Mouse (Mus musculus) intestine, embryonic 16.5 days (tissue): ENCODE data around the gene Adamtsl4. TPM values are rescaled to one million over a fixed set of nuclear protein-coding genes. Genes with fewer than 3 reads are reported as not detected.

ENCODE experiments used
- ATAC-seq: fragments of 200-750 bp; cut with Nextera tagmentation; 2 replicates; pipeline ENCODE4 v1.8.0; 2017; ENCODE audit warnings: moderate TSS enrichment, moderate library complexity
- H3K27ac ChIP-seq: fragments of 300-500 bp; sonication (generic); 2 replicates; pipeline ENCODE4 v1.5.1; 2014; ENCODE audit warnings: mild to moderate bottlenecking, low read length
- H3K27me3 ChIP-seq: fragments of 300-500 bp; sonication (generic); replicated peaks from 2 replicates; pipeline ENCODE4 v1.6.1; 2014; ENCODE audit warnings: low read length, control low read depth, mixed read lengths; ENCODE audit not compliant: control insufficient read depth, insufficient read depth
- H3K36me3 ChIP-seq: fragments of 300-500 bp; sonication (generic); 2 replicates; pipeline ENCODE4 v1.6.1; 2014; ENCODE audit warnings: low read length, control low read depth; ENCODE audit not compliant: control insufficient read depth, insufficient read depth
- H3K4me1 ChIP-seq: fragments of 300-500 bp; sonication (generic); 2 replicates; pipeline ENCODE4 v1.6.1; 2014; ENCODE audit warnings: low read length, control low read depth, mixed read lengths; ENCODE audit not compliant: control insufficient read depth, insufficient read depth
- H3K4me2 ChIP-seq: fragments of 300-500 bp; sonication (generic); 2 replicates; pipeline ENCODE4 v1.6.1; 2014; ENCODE audit warnings: low read depth, low read length, control low read depth
- H3K4me3 ChIP-seq: fragments of 300-500 bp; sonication (generic); 2 replicates; pipeline ENCODE4 v1.5.1; 2014; ENCODE audit warnings: mild to moderate bottlenecking, low read length
- H3K9ac ChIP-seq: fragments of 300-500 bp; sonication (generic); 2 replicates; pipeline ENCODE4 v1.6.1; 2014; ENCODE audit warnings: low read depth, low read length
- H3K9me3 ChIP-seq: fragments of 300-500 bp; sonication (generic); 2 replicates; pipeline ENCODE4 v1.6.1; 2016; ENCODE audit warnings: low read length, control low read depth; ENCODE audit not compliant: control insufficient read depth
- WGBS: fragments of 180-500 bp; shearing (Covaris S2); extraction: QIAGEN DNeasy Blood & Tissue Kit; methylation state at CpG from one replicate; pipeline ENCODE4 v1.1.7; 2014; 5-methylcytosine and 5-hydroxymethylcytosine counted together
- polyA plus RNA-seq: library from polyadenylated mRNA; unstranded; fragments of >200 nt; fragmentation: Nextera tagmentation; extraction: Ambion mirVana; gene quantifications from 2 replicates; pipeline ENCODE4 v1.2.1, GENCODE M21; 2015

Gene Adamtsl4
- polyA plus RNA-seq, 1 experiment from 2014 or later, result 3.2 TPM

DNA sequence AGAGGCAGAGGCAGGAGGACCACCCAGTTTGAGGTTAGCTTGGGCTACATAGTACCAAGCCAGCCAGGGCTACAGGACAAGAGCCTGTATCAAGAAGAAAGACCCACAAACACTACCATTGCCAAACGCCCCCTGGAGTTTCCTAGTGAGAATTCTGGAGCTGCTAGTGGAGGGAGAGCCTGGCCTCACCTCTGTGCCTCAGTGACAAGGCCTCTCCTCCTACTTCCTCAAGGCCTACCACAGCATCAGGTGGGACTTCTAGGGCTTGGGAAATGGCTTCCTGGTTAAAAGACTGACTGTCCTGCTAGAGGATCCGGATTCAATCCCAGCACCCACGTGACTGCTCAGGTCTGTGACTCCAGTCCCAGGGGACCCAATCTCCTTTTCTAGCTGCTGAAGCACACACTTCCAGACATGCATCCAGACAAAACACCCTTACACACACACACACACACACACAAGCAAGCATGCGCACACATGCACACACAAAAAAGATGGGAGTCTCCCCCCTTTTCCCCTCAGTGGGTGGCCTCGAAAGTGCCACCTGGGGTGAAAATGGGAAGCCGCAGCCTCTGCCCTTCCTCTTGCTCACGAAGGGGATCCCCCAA lies 35.4 kb downstream of the Adamtsl4 start:
- Histone ChIP-seq H3K27ac (no peak overlapping the region), H3K4me3 (no peak overlapping the region), H3K4me2 (no peak overlapping the region), H3K4me1 (peaks cover 16% of the 10 kb centered on the region), H3K9me3 (no peaks in the 10 kb centered on the region), H3K9ac (no peak overlapping the region), H3K27me3 (no peaks in the 10 kb centered on the region), H3K36me3 (no peaks in the 10 kb centered on the region)
- 64% methylated on average over 7 of the region's 7 CpGs for WGBS
- no peak for ATAC-seq

DNA sequence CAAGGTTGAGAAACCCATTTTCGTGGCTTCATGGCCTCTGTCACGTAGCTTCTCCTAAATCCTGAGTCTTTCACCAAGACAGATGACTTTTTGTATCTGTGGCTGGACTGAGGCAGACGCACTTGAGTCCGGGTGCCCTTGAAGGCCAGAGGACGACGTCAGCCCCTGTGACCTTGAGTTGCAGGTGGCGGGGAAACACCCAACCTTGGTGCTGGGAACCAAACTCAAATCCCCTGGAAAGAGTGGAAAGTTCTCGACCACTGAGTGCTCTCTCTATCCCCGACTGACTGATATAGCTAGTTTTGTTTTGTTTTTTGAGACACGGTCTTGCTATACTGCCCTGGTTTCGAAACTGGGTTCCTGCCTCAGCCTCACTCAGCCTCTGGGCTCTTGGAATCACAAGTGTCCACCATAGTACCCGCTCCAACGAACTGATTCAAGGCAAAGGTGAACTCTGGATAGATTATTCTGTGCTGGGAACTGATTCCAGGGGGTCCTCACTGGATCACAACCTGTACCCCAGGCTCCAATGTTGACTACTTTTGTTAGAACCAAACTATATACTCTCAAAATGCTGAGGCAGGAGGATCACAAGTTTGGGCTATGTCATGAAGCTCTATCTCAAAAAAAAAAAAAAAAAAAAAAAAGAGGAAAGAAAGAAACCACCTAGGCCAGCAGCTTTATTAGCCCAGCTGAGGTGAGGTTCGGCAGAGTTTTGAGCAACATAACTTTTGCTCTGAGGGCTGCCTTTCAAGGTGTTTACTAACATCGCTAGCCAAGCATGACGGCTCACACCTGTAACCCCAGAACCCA lies 36.1 kb downstream of the Adamtsl4 start:
- Histone ChIP-seq H3K9me3 (no peaks in the 10 kb centered on the region), H3K4me2 (no peak overlapping the region), H3K36me3 (no peaks in the 10 kb centered on the region), H3K4me3 (no peak overlapping the region), H3K27me3 (no peaks in the 10 kb centered on the region), H3K27ac (peak overlapping the region; percentile 71), H3K4me1 (peaks cover 16% of the 10 kb centered on the region), H3K9ac (no peak overlapping the region)
- ATAC-seq, result no peak
- WGBS, result 85% methylated on average over 16 of the region's 16 CpGs

DNA sequence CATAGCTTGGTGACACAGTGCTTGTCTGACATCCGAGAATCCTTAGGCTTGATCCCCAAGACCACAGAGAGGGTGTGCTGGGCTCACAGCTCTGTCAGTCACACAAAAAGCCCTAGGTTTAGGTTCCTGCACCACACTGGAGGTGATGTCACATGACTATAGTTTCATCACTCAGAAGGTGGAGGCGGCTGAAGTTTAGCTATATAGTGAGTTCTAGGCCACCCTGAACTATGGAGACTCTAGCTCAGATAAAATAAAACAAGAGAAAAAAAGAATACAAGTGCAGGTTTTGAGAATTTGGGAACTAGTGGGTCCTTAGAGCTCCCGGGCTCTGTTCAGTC lies 36.7 kb downstream of the Adamtsl4 start:
- ATAC-seq, result no peak; the same call in 1 of the 2 replicates
- Histone ChIP-seq H3K4me1 (peaks cover 16% of the 10 kb centered on the region), H3K9ac (0 out of 2 replicates have a peak overlapping the region, but pooled peaks have one; percentile 6), H3K4me2 (no peak overlapping the region), H3K4me3 (no peak overlapping the region), H3K27me3 (no peaks in the 10 kb centered on the region), H3K27ac (peak overlapping the region; percentile 71), H3K36me3 (no peaks in the 10 kb centered on the region), H3K9me3 (no peaks in the 10 kb centered on the region)
- 77% methylated on average over 3 of the region's 3 CpGs for WGBS

DNA sequence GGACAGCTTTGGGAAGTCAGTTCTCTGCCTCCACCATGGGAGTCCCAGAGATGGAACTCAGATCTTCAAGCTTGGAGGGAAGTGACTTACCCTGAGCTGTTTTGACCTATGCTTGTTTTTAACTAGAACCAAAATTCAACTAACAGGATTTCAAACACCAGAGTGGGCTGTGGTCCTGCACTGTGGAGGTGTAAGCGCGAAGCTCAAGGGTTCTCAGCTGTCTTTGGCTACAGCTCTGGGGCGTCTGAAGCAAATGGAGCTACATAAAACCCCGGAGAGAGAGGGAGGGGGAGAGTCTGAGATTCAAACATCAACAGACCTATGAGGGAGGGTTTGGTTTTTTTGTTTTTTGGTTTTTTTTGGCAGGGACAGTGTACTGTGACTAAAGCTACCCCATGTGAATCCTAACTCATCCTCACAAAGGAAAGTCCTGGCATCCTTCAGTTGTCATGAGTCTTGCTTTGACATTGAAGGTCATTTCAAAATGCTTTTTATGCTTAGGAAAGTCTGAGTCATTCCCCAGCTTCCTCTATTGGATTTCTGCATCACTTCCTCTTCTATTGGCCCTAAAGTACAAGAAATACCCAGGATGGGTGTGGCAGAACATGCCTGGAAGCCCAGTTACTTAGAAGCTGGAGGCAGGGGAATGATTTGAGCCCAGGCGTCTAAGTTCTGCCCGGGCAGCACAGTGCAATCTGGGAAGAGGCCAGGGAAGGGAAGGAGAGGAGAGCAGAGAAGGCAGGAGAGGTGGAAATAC lies 37.3 kb downstream of the Adamtsl4 start:
- Histone ChIP-seq H3K4me3 (no peak overlapping the region), H3K4me1 (peaks cover 16% of the 10 kb centered on the region), H3K27ac (peak overlapping the region; percentile 71), H3K36me3 (no peaks in the 10 kb centered on the region), H3K27me3 (no peaks in the 10 kb centered on the region), H3K9ac (0 out of 2 replicates have a peak overlapping the region, but pooled peaks have one; percentile 6), H3K4me2 (no peak overlapping the region), H3K9me3 (no peaks in the 10 kb centered on the region)
- peak; percentile 50 for ATAC-seq
- WGBS, result 63% methylated on average over 6 of the region's 6 CpGs

DNA sequence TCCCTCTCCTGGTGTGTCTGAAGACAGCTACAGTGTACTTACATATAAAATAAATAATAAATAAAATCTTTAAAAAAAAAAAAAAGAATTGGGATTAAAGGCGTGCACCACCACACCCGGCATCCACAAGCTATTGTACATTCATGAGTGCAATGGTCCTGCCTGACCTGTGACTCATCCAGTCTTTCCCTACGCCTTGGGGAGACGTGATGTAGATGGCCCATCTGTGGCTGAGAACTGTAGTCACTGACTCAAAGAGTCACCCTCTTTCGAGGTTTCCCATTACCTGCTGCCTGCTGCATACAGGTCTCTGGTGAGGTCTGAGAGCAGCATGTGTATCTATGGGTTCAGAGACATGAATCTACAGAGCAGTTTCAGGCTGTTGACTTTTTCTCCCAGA lies 39.7 kb downstream of the Adamtsl4 start:
- Histone ChIP-seq H3K4me2 (no peak overlapping the region), H3K36me3 (no peaks in the 10 kb centered on the region), H3K27ac (no peak overlapping the region), H3K9me3 (no peaks in the 10 kb centered on the region), H3K9ac (no peak overlapping the region), H3K4me1 (peaks cover 12% of the 10 kb centered on the region), H3K27me3 (no peaks in the 10 kb centered on the region), H3K4me3 (no peak overlapping the region)
- no peak for ATAC-seq
- WGBS, result 89% methylated on average over 5 of the region's 5 CpGs

DNA sequence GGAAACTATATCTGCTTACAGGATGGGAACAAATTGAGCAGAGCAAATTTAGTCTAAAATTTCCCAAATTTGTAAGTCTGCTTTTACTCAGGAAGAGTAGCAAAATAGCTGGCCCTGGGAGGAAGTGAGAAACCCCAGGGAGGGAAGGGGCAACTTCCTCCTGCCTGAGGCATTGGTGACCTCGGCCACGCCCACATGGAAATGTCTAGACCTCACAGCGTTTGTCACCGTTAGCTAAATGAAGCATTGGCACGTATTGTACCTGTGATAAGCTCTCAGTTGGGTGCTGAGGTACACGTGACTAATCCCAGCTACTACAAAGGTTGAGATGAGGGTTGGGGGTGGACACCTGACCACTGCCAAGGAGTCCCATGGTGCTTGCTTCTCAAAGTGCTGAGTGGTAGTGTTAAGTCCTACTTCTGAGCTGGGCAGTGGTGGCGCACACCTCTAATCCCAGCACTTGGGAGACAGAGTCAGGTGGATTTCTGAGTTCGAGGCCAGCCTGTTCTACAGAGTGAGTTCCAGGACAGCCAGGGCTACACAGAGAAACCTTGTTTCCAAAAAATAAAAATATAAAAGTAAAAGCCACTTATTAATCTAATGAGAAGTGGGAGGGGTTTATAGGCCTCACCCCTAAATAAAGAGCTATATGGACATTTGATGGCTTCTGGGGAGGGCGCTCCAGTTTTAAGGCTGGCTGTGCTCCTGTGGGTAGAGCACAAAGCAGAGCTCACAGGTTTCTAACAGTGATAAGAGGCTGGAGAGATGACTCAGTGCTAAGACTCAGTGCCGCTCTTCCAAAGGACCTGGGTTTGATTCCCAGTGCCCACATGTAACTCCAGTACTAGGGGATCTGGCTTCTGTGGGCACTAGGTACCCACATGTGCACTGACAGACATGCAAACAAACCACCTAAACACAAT lies 42.1 kb downstream of the Adamtsl4 start:
- H3K36me3 ChIP-seq, result 0 out of 2 replicates have a peak, but pooled peaks cover 2% of the 10 kb centered on the region
- no peaks in the 10 kb centered on the region for H3K27me3 ChIP-seq
- no peak for ATAC-seq
- no peak overlapping the region for H3K4me2 ChIP-seq
- H3K4me3 ChIP-seq, result no peak overlapping the region
- peaks cover 5% of the 10 kb centered on the region for H3K4me1 ChIP-seq
- no peak overlapping the region for H3K9ac ChIP-seq
- H3K9me3 ChIP-seq, result no peaks in the 10 kb centered on the region
- WGBS, result 60% methylated on average over 10 of the region's 10 CpGs
- no peak overlapping the region for H3K27ac ChIP-seq

DNA sequence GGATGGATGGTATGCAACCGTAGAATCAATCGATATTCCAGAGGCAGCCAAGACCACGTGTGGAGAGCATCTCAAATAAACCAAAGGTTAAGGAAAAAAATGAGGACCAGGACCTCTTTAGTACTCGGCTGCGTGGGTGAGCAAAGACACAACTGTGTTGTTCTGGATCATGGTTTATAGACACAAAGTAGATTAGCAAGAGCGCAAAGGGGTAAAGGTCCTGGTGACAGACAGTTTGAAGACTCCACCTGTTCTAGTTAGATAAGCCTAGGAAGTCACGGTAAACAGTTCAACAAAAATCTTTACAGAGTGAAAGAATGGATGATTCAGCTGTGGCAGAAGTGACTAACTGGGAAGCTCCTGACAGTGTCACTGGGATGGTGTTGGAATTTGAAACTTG lies 44.6 kb downstream of the Adamtsl4 start:
- Histone ChIP-seq H3K4me3 (no peak overlapping the region), H3K27me3 (no peaks in the 10 kb centered on the region), H3K4me2 (no peak overlapping the region), H3K9ac (no peak overlapping the region), H3K9me3 (no peaks in the 10 kb centered on the region), H3K36me3 (0 out of 2 replicates have a peak, but pooled peaks cover 2% of the 10 kb centered on the region), H3K4me1 (0 out of 2 replicates have a peak, but pooled peaks cover 2% of the 10 kb centered on the region), H3K27ac (no peak overlapping the region)
- ATAC-seq, result peak; percentile 74
- WGBS, result 62% methylated on average over 7 of the region's 7 CpGs

DNA sequence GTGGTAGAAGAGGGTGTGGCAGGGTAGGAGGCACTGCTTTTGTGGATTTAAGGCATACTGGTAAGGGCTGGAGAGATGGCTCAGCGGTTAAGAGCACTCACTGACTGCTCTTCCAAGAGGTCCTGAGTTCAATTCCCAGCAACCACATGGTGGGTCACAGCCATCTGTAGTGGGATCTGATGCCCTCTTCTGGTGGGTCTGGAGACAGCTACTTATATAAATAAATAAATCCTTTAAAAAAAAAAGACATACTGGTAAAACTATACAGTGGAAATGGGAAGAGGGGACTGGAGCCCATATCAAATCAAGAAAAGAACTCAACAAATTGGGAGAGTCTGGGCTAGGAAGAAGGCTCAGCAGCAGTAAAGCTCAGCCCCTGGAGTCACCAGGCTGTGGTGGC lies 48.0 kb downstream of the Adamtsl4 start:
- Histone ChIP-seq H3K9ac (no peak overlapping the region), H3K27me3 (no peaks in the 10 kb centered on the region), H3K36me3 (peaks cover 5% of the 10 kb centered on the region; the same call in 1 of the 2 replicates), H3K9me3 (no peaks in the 10 kb centered on the region), H3K27ac (no peak overlapping the region), H3K4me1 (no peaks in the 10 kb centered on the region), H3K4me3 (no peak overlapping the region), H3K4me2 (no peak overlapping the region)
- no peak for ATAC-seq
- 90% methylated on average over 1 of the region's 1 CpGs for WGBS
